Mouse (Mus musculus): ENCODE measurements at regions not wholly inside any gene's neighbourhood (a gene's known extent, or its start where the extent isn't known, plus 50 kb on each side); places are given as distances from the start of the nearest gene placed in this dataset.

GRCm38 (mm10) chr2:117399487-117399886 lies 56.7 kb upstream of the Rasgrp1 start:
- DNase-seq (ENCODE audit: low read depth in 1 of 2, low spot score in 2 of 2) = no peak

GRCm38 (mm10) chr2:117403425-117404175 lies 60.8 kb upstream of the Rasgrp1 start:
- DNase-seq (ENCODE audit: low read depth in 1 of 2, low spot score in 2 of 2) = no peak

- DNase-seq (ENCODE audit: low read depth in 1 of 2, low spot score in 2 of 2) = peak in 1 of 2 experiments; percentile 8
Observed at GRCm38 (mm10) chr2:117405453-117405852, 62.7 kb upstream of the Rasgrp1 start.

GRCm38 (mm10) chr2:117408241-117408640 lies 65.4 kb upstream of the Rasgrp1 start:
- DNase-seq (ENCODE audit: low read depth in 1 of 2, low spot score in 2 of 2) = no peak

GRCm38 (mm10) chr2:117412045-117412606 lies 69.3 kb upstream of the Rasgrp1 start:
- DNase-seq (ENCODE audit: low read depth in 1 of 2, low spot score in 2 of 2) = no peak

GRCm38 (mm10) chr2:117417229-117417970 lies 74.6 kb upstream of the Rasgrp1 start:
- DNase-seq (ENCODE audit: low read depth in 1 of 2, low spot score in 2 of 2) = no peak

GRCm38 (mm10) chr2:117418121-117418615 lies 75.4 kb upstream of the Rasgrp1 start:
- DNase-seq (ENCODE audit: low read depth in 1 of 2, low spot score in 2 of 2) = no peak

- no peak for DNase-seq (ENCODE audit: low read depth in 1 of 2, low spot score in 2 of 2)
Observed at GRCm38 (mm10) chr2:117418711-117419110, 75.9 kb upstream of the Rasgrp1 start.

- DNase-seq (ENCODE audit: low read depth in 1 of 2, low spot score in 2 of 2) = no peak
Observed at GRCm38 (mm10) chr2:117421376-117421775, 78.6 kb upstream of the Rasgrp1 start.

GRCm38 (mm10) chr2:117422756-117423155 lies 80.0 kb upstream of the Rasgrp1 start:
- no peak for DNase-seq (ENCODE audit: low read depth in 1 of 2, low spot score in 2 of 2)

GRCm38 (mm10) chr2:117429205-117429604 lies 86.4 kb upstream of the Rasgrp1 start:
- DNase-seq (ENCODE audit: low read depth in 1 of 2, low spot score in 2 of 2) = no peak

- no peak for DNase-seq (ENCODE audit: low read depth in 1 of 2, low spot score in 2 of 2)
Observed at GRCm38 (mm10) chr2:117432010-117432409, 89.2 kb upstream of the Rasgrp1 start.

GRCm38 (mm10) chr2:117432923-117433322 lies 90.1 kb upstream of the Rasgrp1 start:
- no peak for DNase-seq (ENCODE audit: low read depth in 1 of 2, low spot score in 2 of 2)

GRCm38 (mm10) chr2:117433482-117433881 lies 90.7 kb upstream of the Rasgrp1 start:
- DNase-seq (ENCODE audit: low read depth in 1 of 2, low spot score in 2 of 2) = no peak

GRCm38 (mm10) chr2:117438079-117438478 lies 95.3 kb upstream of the Rasgrp1 start:
- DNase-seq (ENCODE audit: low read depth in 1 of 2, low spot score in 2 of 2) = no peak

- peak; percentile 9 to 49 for DNase-seq (ENCODE audit: low read depth in 1 of 2, low spot score in 2 of 2)
Observed at GRCm38 (mm10) chr2:117438586-117439371, 96.0 kb upstream of the Rasgrp1 start.

- no peak for DNase-seq (ENCODE audit: low read depth in 1 of 2, low spot score in 2 of 2)
Observed at GRCm38 (mm10) chr2:117439372-117440183, 96.8 kb upstream of the Rasgrp1 start.

- DNase-seq (ENCODE audit: low read depth in 1 of 2, low spot score in 2 of 2) = no peak
Observed at GRCm38 (mm10) chr2:117440801-117441281, 98.0 kb upstream of the Rasgrp1 start.

GRCm38 (mm10) chr2:117442862-117443261 lies 100.1 kb upstream of the Rasgrp1 start:
- no peak for DNase-seq (ENCODE audit: low read depth in 1 of 2, low spot score in 2 of 2)

GRCm38 (mm10) chr2:117444671-117445070 lies 101.9 kb upstream of the Rasgrp1 start:
- peak in 1 of 2 experiments; percentile 14 for DNase-seq (ENCODE audit: low read depth in 1 of 2, low spot score in 2 of 2)
